Mouse (Mus musculus): Measurements from ENCODE around the gene Ankdd1b.

Gene Ankdd1b

GRCm38 (mm10) chr13:96414384-96414783, 56.6 kb downstream of the Ankdd1b start:
- in situ Hi-C loops (cut with MboI, MseI), result no loop called here

GRCm38 (mm10) chr13:96408786-96409185, 62.2 kb downstream of the Ankdd1b start:
- in situ Hi-C loops (cut with MboI, MseI), result no loop called here

GRCm38 (mm10) chr13:96407040-96407439, 64.0 kb downstream of the Ankdd1b start:
- in situ Hi-C loops (cut with MboI, MseI), result no loop called here

- in situ Hi-C loops (cut with MboI, MseI), result no loop called here
Measured at GRCm38 (mm10) chr13:96405518-96405917, 65.5 kb downstream of the Ankdd1b start.

GRCm38 (mm10) chr13:96401251-96401650, 69.7 kb downstream of the Ankdd1b start:
- in situ Hi-C loops (cut with MboI, MseI), result no loop called here

GRCm38 (mm10) chr13:96389301-96389700, 81.7 kb downstream of the Ankdd1b start:
- in situ Hi-C loops (cut with MboI, MseI), result loop anchor here (5.0 kb wide), 1 partner anchor 362 kb away; no protein-coding TSS in a partner anchor

- in situ Hi-C loops (cut with MboI, MseI), result loop anchor here (5.0 kb wide), 1 partner anchor 361 kb away; no protein-coding TSS in a partner anchor
Measured at GRCm38 (mm10) chr13:96388042-96388888, 82.7 kb downstream of the Ankdd1b start, which contains the start of gene Poc5. Gene Poc5, plus strand, starts transcription at chr13:96388294.

- in situ Hi-C loops (cut with MboI, MseI), result no loop called here
Measured at GRCm38 (mm10) chr13:96377883-96378282, 93.1 kb downstream of the Ankdd1b start.

- in situ Hi-C loops (cut with MboI, MseI), result no loop called here
Measured at GRCm38 (mm10) chr13:96376871-96377270, 94.1 kb downstream of the Ankdd1b start.

GRCm38 (mm10) chr13:96375519-96375918, 95.5 kb downstream of the Ankdd1b start:
- in situ Hi-C loops (cut with MboI, MseI), result no loop called here

All from T-helper 2 cell (primary cell).